Mouse (Mus musculus): ENCODE measurements around the gene AL607142.1. TPM values are rescaled to one million over a fixed set of nuclear protein-coding genes. Genes with fewer than 3 reads are reported as not detected.

The AL607142.1 gene
- total RNA-seq, 2 experiments from 2014 or later = not detected

DNA sequence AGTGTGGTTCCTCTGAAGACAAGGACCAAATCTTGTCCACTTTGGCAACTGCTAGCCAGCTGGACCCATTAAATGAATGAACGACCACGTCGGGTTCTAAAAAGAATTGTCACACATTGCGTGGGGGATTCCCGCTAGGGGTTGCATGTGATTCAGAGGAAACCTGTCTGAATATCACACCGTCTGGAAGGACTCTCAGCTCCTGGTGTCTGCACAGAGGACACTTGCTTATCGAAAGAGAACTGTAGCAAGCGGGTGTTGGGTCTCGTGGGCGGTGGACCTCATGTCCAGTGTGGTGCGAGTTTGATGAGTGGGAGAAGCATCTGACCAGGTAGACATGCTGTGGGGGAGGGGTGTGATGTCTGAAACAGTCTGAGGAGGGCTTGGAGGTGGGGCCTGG is 2.0 kb upstream of the AL607142.1 start:
- no peak overlapping the region for H3K4me3 ChIP-seq
- no peak for DNase-seq
- intact Hi-C loops (cut with DNase I) = no loop called here
- no peak for TF ChIP-seq CTCF (IDR thresholded peaks at IDR 0.05)
- H3K27ac ChIP-seq = no peak overlapping the region

DNA sequence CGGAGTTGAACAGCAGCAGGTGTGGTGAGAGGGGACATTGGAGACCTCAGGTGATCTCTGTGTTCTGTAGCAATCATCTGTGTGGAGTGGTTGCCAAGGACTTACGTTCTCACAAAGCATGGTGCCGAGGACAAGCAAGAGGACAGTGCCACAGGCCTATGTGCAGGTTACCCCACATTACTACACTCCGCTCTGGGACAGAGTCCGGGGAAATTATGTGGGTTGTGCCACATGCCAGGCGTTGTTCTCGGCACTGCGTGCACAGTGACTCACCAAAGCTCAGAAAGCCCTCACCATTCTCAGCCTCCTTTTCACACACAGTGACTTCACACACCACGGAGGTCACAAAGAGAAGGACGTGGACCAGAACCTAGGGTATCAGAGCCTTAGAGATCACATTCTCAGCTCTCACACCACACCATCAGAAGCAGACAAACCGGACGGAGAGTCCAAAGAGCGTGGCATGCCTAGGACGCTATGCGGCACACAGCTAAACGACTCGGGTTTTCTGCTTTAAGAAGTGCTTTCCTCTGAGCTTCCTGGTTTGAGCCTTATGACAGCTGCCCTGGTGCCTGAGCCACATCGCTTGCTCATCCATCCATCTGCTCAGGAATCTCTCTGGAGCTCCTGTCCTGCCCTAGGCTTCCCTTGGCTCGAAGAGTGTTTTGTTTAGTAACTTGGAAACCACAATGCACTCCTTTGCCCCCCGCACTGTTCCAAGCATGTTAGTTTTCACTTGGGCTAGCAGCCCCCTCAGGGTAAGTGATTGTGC is 1.3 kb upstream of the AL607142.1 start:
- no peak for DNase-seq
- intact Hi-C loops (cut with DNase I) = no loop called here
- Histone ChIP-seq H3K4me3 (no peak overlapping the region), H3K27ac (no peak overlapping the region)
- no peak for TF ChIP-seq CTCF (IDR thresholded peaks at IDR 0.05)

DNA sequence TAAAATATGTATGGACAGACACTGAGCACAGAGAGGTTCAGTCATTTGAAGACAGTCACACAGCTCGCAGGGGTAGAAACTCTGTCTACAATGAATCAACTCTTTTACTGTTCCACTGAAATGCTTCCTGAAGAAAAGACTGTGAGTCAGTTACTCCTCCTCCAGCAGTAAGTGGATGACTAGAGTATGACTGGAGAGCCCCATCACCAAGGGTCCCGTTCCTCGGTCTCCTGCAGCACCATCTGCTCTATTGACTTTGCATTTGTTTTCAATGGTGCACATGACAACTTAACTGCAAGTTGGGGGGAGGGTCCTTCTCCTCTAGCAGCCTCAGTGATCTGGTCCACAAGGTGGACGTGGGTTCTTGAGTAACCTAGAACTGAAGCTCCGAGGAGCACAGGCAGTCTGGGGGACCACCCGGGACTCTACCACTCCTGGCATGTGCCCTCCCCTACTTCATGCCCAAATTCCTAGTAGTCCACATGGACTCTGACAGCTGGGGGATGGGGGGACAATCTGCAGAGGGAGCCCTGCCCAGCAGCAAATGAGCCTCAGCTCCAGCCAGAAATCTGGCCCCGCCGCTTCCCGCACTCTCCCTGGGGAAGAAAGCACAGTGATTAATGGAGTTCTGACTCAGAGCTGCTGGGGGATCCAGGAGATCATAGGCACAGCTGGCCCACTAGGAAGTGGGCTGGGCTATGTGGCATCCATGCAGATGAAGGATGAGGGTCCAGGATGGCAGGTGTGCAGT is 2.2 kb downstream of the AL607142.1 start:
- intact Hi-C loops (cut with DNase I) = no loop called here

DNA sequence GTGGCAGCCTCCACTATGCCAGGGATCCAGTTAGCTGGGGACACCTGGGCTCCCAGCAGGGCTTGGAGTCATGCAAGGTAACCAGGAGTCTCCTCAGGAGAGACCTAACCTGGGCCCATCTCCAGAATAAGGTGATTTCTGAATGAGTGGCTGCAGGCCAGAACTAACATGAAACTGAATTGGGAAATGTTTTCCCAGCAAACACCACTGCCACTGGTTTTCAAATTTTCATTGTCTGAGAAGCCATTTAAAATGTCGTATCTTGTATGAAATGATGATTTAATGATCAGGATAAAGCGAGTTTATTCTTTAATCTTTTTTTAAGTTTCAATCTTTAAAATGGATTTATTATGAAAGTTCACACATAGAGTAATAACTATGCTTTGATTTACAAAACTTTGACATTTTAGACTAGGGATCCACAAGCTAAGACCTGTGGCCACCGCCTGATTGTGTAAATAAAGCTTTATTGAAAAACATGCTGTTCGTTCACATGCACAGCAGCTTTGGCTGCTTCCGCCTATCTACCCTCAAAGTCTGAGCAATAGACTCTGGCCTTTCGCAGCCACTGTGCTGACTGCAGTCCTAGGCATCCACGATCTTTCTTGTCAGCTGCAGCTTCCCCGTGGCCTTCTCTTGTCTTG is 2.9 kb downstream of the AL607142.1 start:
- TF ChIP-seq CTCF (IDR thresholded peaks at IDR 0.05) = no peak
- intact Hi-C loops (cut with DNase I) = no loop called here

More for the DNA sequence above, 2.2 kb downstream of the AL607142.1 start:
- no peak for DNase-seq
- Histone ChIP-seq H3K27ac (no peak overlapping the region), H3K4me3 (no peak overlapping the region)
- no peak for TF ChIP-seq CTCF (IDR thresholded peaks at IDR 0.05)

DNA sequence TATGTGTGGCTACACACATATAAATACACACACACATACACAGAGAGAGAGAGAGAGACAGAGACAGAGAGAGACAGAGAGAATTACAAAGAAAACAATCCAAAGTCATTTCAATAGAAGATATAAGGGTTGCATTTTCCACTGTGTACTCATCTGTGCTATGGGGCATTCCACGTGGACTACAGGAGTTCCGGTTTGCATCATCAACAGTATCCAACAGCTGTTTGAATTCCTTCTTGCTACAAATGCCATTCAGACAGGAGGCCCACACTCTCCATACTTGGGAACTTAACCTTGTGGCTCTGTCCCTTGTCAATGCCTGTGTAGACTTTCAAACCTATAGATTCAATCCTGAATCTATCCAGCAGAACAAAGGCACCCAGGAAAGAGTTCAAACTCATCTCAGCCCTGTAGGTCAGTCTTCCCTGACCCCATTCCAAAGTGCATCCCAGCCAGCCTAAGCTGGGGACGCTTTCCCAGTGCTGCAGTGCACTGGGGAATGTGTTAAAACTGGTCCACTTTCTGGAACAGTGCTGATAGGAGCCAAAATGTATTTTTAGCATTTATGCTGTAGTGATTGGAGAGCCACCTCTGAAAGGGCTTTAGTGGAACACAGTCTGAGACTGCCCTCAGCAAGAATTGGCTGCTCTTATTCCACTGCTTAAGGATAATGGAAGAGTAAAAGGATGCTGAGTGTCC is 4.2 kb downstream of the AL607142.1 start:
- Histone ChIP-seq H3K4me3 (no peak overlapping the region), H3K27ac (no peak overlapping the region)
- no peak for TF ChIP-seq CTCF (IDR thresholded peaks at IDR 0.05)
- DNase-seq = no peak
- intact Hi-C loops (cut with DNase I) = no loop called here

More for the DNA sequence above, 2.9 kb downstream of the AL607142.1 start:
- DNase-seq = no peak
- H3K4me3 ChIP-seq = no peak overlapping the region
- H3K27ac ChIP-seq = no peak overlapping the region

DNA sequence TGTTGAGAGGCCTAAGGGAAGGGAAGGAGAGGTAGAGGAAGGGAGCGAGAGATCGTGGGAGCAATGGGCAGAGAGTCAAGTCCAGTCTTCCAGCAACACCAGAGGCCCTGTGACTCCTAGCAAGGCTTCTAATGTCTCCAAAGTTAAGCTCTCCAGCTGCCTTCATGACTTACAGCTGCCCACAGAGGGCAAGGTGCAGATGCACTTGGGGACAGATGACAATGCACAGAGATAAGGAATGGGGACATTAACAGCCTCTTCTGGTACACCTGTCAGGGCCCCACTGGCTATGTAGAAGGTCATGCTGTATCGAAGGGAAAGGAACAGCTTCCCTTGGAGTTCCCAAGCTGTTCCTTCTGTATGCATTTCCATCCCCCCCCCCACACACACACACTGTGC is 4.8 kb downstream of the AL607142.1 start:
- Histone ChIP-seq H3K4me3 (no peak overlapping the region), H3K27ac (no peak overlapping the region)
- DNase-seq = no peak
- intact Hi-C loops (cut with DNase I) = no loop called here
- no peak for TF ChIP-seq CTCF (IDR thresholded peaks at IDR 0.05)

DNA sequence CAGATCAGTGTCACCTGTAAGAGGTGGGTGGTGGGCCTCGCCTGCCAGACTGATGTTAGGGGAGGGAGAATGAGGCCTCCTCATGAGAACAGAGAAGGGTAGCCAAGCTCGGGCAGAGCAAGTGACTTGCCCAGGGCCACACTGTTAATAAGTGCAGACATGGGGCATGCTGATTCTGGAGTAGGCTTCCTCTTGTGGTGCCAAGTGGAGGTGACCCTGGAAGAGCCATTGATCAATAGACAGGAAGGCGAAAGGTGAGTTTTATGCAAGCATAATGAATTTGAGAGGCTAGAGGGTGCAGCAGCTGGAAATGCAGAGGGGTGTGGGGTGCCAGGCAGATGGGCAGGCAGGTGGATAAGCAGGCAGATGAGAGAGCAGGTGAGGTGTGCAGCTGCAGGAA is 6.6 kb downstream of the AL607142.1 start:
- TF ChIP-seq CTCF (IDR thresholded peaks at IDR 0.05) = no peak
- intact Hi-C loops (cut with DNase I) = no loop called here
- no peak overlapping the region for H3K4me3 ChIP-seq
- no peak for DNase-seq
- H3K27ac ChIP-seq = no peak overlapping the region

DNA sequence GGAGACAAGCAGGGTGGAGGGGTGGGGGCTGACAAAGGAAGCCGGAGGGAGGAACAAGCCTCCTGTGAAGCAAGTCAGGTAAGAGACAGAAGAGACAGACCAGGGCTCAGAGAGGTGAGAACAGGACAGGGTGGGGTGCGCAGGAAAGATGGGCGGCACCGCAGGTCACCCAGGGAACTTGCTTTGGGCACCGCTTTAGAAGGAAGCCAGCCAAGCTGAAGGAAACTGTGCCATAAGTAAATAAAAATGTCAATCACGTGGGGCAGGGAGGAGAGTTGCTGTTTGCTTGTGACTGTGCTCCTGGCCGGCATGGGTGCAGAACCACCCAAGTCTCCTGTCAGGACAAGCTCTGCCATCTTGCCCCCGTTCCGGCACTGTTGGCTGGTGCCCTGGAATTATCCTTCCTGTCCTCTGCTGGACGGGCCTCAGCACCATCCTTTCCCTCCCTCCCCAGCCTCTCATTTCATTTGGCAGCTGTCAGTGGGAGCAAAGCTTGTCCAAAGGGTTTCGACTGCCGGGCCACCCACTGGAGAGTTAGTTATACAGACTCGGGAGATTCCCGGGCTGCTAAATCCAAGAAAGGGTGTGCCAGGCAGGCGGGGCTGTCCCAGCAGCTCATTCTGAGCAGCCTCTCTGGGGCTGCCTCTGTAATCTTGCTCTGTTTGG is 7.2 kb downstream of the AL607142.1 start:
- H3K27ac ChIP-seq = no peak overlapping the region
- intact Hi-C loops (cut with DNase I) = no loop called here
- DNase-seq = peak; percentile 51
- no peak for TF ChIP-seq CTCF (IDR thresholded peaks at IDR 0.05)
- H3K4me3 ChIP-seq = 0 out of 2 replicates have a peak overlapping the region, but pooled peaks have one; percentile 21

DNA sequence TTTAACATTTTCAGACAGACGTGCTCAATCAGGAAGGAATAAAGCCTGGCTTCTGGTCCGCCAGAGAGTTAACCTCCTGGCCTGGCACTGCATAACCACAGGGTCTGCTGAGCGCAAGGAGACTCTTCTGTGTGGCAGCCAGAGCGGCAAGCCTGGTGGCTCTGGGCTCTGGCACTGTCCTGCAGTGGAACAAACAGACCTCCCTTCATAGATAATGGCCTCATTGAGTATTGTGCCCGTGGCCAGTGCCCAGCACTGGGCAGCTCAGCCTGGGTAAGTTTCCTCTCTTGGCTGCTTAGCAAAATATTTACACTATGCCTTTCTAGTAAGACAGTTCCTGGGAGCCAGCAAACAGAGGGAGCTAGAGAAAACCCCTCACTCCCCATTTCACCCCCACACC is 9.3 kb downstream of the AL607142.1 start:
- no peak for TF ChIP-seq CTCF (IDR thresholded peaks at IDR 0.05)
- Histone ChIP-seq H3K27ac (no peak overlapping the region), H3K4me3 (no peak overlapping the region)
- intact Hi-C loops (cut with DNase I) = no loop called here
- DNase-seq = no peak

DNA sequence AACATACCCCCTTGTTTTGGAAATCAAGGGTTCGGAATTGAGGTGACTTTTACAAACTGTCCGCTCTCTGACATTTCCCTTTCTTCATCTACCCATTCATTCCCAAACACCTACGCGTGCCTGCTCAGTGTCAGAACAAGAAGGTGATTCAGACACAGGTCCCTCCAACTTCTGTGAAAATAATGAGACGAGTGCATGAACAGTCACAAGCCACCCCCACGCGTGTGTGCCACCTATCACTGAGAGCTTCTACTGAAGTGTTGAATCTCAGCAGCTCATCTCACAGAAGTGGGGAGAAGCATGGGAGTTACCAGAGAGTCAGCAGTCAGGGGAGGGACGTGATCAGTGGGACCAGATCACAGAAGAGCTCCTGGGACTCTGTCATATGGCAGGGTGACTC is 12.5 kb downstream of the AL607142.1 start:
- no peak overlapping the region for H3K4me3 ChIP-seq
- no peak for DNase-seq
- no peak overlapping the region for H3K27ac ChIP-seq
- TF ChIP-seq CTCF (IDR thresholded peaks at IDR 0.05) = no peak
- intact Hi-C loops (cut with DNase I) = no loop called here

DNA sequence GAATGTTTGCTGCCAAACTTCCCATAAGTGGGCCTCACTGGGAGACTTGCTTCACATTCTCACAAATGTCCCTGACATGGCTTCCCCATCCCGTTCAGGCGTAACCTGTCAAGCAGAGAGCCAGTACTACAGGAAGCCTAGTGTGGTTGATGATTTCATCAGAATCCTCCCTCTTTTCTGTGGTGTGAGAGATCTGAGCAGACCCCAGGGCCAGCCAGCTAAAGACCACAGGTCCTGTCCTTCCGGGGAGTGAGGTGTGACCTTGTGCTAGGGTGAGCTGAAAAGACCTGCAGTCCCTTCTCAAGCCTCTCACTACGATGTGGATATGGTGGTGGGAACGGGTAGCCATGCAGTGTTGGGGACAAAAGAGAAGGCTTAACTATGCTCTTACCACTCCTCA is 17.7 kb downstream of the AL607142.1 start:
- no peak for TF ChIP-seq CTCF (IDR thresholded peaks at IDR 0.05)
- intact Hi-C loops (cut with DNase I) = no loop called here
- H3K4me3 ChIP-seq = no peak overlapping the region
- H3K27ac ChIP-seq = no peak overlapping the region
- DNase-seq = no peak

DNA sequence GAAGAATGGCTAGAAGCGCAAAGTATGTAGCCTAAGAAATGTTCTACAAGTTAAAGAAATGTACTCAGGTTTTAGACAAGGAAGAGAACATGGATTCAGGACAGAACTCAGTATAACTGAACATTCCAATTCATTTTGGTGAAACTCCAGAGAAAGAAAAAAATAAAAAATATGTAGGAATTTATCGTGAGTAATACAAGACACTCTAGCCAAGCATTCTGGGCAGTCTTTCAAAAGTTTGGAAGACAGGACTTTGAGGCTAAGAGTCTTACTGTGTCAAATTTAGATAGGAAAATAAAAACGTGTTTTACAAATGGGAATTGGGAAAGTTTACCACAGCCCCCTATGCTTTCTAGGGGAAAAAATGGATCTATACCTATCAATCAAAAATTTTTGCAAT is 18.9 kb downstream of the AL607142.1 start:
- H3K27ac ChIP-seq = no peak overlapping the region
- intact Hi-C loops (cut with DNase I) = no loop called here
- no peak for DNase-seq

More for the DNA sequence above, 18.9 kb downstream of the AL607142.1 start:
- no peak overlapping the region for H3K4me3 ChIP-seq
- TF ChIP-seq CTCF (IDR thresholded peaks at IDR 0.05) = no peak

Measured in gastrocnemius, adult 2 months (tissue).